Mouse (Mus musculus) cerebellum, adult 2 months (tissue): ENCODE data around the gene Crtac1.
A peak's percentile ranks its signal among the peaks of the same experiment; 100 is the strongest.

Experiments
- CTCF ChIP-seq: fragments of 200-500 bp; IDR thresholded peaks from 2 replicates; pipeline ENCODE4 v1.5.1; 2011; ENCODE audit warnings: low read depth, mild to moderate bottlenecking, control low read depth, low read length, moderate library complexity, borderline replicate concordance; ENCODE audit not compliant: insufficient read depth
- POLR2A ChIP-seq: fragments of 200-500 bp; IDR thresholded peaks from 2 replicates; pipeline ENCODE4 v1.6.1; 2011; ENCODE audit warnings: low read length, control low read depth, borderline replicate concordance; ENCODE audit not compliant: insufficient read depth

GRCm38 (mm10) chr19:42255784-42256610 is 175.6 kb downstream of the Crtac1 start:
- TF ChIP-seq CTCF (peak; percentile 51; the same call in 1 of the 2 replicates), POLR2A (no peak)
